Mouse (Mus musculus) heart, adult 8-10 months (tissue): ENCODE measurements around the gene Cfap57. TPM values are rescaled to one million over a fixed set of nuclear protein-coding genes. Genes with fewer than 3 reads are reported as not detected.
"Not testable (repeated sequence)": the region's sequence is repeated elsewhere in the genome, so short reads cannot be mapped to it uniquely, and the experiment has no call there.

Experiments used
- DNase-seq: peaks from one replicate; pipeline ENCODE4 v3.0.0; 2022; ENCODE audit warnings: low spot score
- total RNA-seq, 4 experiments: library from RNA; stranded (reverse); gene quantifications; 2 replicates each; pipeline ENCODE4 v1.2.4; 2022

Cfap57 gene
- total RNA-seq, 4 experiments from 2014 or later: 0.06 TPM; not detected in 3

DNA sequence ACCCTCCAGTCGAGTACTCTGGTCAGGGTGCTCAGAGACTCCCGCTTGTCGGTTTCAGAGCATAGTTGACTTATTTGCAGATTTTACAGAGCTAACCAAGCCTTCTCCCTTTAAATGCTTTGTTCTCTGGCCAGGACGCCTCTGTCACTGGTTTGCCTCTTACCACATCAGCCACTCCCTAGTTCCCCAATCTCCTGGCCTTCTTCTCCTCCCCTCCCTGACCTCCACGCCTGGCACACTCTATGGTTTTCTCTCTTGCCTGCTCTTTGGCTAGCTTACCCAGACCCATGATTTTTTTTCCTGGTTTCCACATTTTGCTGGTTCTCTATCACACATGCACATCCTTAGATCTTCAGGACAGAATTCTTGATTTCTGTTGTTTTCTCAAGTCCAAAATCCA lies 102.4 kb downstream of the Cfap57 start:
- no peak for DNase-seq

DNA sequence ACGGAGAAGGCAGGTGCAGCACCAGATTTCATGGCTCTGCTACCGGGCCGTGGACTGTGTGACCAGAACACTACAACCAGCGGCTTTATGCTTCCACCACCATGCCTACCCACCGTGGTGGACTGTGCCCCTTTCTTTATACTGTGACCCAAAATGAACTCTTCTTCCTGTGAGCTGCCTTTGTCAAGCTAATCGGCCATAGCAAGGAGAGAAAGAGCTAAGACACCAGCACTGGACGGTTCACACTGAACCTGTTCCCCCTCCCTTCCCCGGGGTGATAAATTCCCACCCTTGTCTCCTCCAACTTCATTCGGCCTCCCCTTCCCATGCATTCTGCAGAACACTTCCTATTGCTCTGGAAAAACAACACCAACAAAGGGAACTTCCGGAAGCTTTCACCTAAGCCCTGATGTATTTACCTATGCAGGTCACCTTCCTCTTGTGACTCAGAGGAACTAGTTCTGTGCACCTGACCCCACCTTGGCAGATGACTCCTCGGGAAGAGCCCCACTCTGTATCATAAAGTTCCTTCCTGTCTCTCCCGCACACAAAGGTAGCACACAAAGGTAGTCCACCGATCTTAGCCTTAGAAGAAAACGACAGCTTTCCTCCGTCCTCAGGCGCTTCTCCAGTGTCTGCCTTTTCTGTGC lies 103.0 kb downstream of the Cfap57 start:
- no peak for DNase-seq

DNA sequence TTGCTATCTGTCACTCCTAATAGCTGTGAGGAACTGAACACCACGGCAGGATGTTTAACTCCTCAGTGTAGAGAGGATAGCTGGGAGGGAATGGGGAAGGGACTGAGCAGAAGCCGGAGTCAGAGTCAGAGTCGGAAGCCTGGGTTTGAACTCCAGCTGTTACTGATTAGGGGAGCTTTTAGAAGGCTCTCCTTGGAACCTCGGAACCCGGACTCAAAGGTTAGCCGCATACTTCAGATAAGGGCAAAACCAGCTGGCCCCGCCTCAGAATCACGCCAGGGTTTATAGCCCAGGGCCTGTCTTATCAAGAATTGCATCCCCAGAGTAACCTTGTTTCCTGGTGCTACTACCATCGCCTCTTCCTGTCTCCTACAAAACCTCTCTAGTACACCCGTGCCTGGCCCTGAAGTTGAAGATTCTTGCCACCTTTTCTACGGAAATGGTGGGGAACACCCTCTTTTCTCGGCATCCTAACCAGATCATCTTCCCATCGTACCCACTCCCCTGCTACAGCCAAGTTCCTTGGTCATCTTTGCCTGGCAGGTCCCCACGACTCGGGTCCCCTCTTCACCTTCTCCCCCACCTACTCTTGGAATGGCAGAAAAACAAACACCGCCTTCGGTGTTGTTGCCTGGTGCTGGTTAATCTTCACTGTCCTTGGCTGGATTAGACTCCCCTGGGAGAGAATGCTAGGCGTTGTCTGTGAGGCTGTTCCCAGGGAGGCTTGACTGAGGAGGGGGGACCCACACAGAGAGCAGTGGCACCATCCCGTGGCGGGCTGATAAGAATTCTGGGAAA lies 103.7 kb downstream of the Cfap57 start:
- peak; percentile 39 for DNase-seq

DNA sequence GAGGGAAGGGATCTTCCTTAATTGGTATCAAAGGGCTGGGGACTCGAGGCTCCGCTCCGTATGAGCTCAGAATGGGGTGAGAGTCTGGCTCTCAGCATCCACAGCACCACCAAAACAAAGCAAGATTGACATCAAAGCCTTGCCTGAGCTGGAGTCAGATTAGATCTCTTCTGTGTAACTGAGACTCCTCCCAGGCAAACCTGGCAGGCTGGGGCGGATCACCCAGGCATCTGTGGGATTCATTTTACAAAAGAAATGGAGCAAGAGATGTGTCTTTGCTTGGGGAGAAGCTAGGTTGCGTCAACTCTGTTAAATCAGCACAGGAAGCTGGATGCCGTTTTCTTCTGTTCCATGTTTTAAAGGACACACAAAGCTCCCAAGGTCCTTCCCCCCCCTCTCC lies 111.5 kb downstream of the Cfap57 start:
- peak; percentile 35 for DNase-seq

DNA sequence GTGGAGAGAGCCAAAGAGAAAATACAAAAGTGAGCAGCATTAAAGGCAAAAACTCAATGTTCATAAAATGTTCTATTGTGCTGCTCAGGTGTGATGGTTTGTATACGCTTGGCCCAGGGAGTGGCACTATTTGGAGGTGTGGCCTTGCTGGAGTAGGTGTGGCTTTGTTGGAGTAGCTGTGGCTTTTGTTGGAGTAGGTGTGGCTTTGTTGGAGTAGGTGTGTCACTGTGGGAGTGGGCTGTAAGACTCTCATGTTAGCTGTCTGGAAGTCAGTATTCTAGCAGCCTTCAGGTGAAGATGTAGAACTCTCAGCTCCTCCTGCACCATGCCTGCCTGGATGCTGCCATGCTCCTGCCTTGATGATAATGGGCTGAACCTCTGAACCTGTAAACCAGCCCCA lies 113.4 kb downstream of the Cfap57 start:
- DNase-seq: not testable (repeated sequence)

DNA sequence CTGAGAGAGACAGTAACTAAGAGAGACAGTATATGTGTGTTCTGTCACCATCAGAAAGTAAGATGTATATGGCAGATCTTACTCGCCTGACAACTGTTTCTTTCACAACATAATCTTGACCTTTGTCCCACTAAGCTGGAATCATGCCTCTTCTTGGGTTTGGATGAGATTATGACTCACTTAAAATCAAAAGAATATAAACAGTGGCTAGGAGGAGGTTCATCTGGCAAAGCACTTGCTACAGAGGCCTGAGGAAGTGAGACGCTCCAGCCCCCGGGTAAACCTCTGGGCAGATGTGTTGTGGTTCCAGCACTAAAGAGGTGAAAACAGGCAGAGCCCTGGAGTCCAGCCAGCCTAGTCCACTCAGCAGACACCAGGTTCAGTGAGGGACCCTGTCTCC lies 115.0 kb downstream of the Cfap57 start:
- peak; percentile 41 for DNase-seq

Other genes with a start within 250 kb of the Cfap57 start
- 10 to 100 TPM; 10.3 to 13.0 (median 11.7) TPM for gene Szt2, start 211.5 kb downstream of the Cfap57 start, total RNA-seq
- 10 to 100 TPM; 28.8 to 42.8 (median 36.2) TPM for gene Med8, start 211.4 kb downstream of the Cfap57 start, total RNA-seq
- 10 to 100 TPM; 14.8 to 17.7 (median 16.2) TPM for gene Elovl1, start 192.7 kb downstream of the Cfap57 start, total RNA-seq
- 1 to 10 TPM in 3 of 4 experiments, under 1 TPM in 1; 0.47 to 1.4 (median 1.0) TPM for gene Cdc20, start 183.4 kb downstream of the Cfap57 start, total RNA-seq
- under 1 TPM; 0.41 to 0.97 (median 0.51) TPM for gene Mpl, start 163.3 kb downstream of the Cfap57 start, total RNA-seq
- gene Tie1, start 130.7 kb downstream of the Cfap57 start, total RNA-seq: 10 to 100 TPM; 50.0 to 57.6 (median 56.7) TPM
- gene 2610528J11Rik, start 93.8 kb downstream of the Cfap57 start, total RNA-seq: not detected
- gene Tmem125, start 76.7 kb downstream of the Cfap57 start, total RNA-seq: under 1 TPM in 2 of 4 experiments, not detected in 2; 0.12 to 0.23 TPM
- gene Ebna1bp2, start within 50 bp of the Cfap57 start, total RNA-seq: 10 to 100 TPM; 26.6 to 42.0 (median 37.1) TPM
- gene Olfr62, start 38.2 kb upstream of the Cfap57 start, total RNA-seq: not detected
- not detected for gene Olfr1342, start 72.0 kb upstream of the Cfap57 start, total RNA-seq
- not detected for gene Olfr1341, start 82.7 kb upstream of the Cfap57 start, total RNA-seq
- gene Olfr1340, start 99.4 kb upstream of the Cfap57 start, total RNA-seq: not detected
- not detected for gene Olfr1339, start 111.4 kb upstream of the Cfap57 start, total RNA-seq
- gene Olfr1338, start 138.0 kb upstream of the Cfap57 start, total RNA-seq: not detected
- gene Olfr1337, start 161.8 kb upstream of the Cfap57 start, total RNA-seq: not detected
- not detected for gene Olfr1335, start 189.2 kb upstream of the Cfap57 start, total RNA-seq
- not detected for gene Olfr1333, start 215.5 kb upstream of the Cfap57 start, total RNA-seq
- not detected for gene Olfr1331, start 243.9 kb upstream of the Cfap57 start, total RNA-seq